Comparison of ENCODE assay signal across 18 mouse cellular contexts in the genomic region with DNA sequence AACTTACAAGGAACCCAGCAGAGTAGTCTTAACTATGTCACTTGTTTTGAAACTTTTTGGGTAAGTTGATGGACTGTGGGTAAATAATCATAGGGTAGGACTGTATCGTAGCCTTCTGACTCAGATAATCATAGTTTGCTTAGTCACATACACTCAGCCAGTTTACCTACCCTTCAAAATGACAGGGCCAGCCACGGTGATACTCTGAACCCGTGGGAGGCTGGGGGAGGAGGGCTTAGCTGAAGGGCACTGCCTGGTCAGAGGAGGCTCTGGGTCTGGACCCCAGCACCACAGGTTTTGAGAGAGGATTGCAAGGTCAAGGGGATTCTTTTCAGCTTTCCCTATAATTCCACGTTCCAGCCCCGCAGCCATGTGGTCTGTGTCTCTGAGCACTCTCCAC. TPM values are rescaled to one million over a fixed set of nuclear protein-coding genes. Genes with fewer than 3 reads are reported as not detected.
DNase-seq lines count a peak whose midpoint lies in the region; ATAC-seq and TF ChIP-seq lines count a peak whose summit lies in the region.
"Had no signal": no experiment of that assay in that cellular context is flagged by ENCODE, and none has a peak within 500 bp of the region (broad histone marks: within the 10 kb centered on the region; RNA-seq: fewer than 3 reads in every experiment).

No protein-coding gene starts in this region.

- WGBS in liver, embryonic 13.5 days (ENCODE audit: insufficient replicate concordance), result 56% methylated on average over 5 of the region's 5 CpGs
- 58% methylated on average over 5 of the region's 5 CpGs for WGBS in liver, embryonic 16.5 days (ENCODE audit: insufficient replicate concordance)
- 70% methylated on average over 5 of the region's 5 CpGs for WGBS in stomach, postnatal 0 days
- 91% methylated on average over 5 of the region's 5 CpGs for WGBS in embryonic facial prominence, embryonic 10.5 days

- TF ChIP-seq EP300 in stomach, postnatal 0 days (optimal IDR thresholded peaks at IDR 0.05), result no peak

- no peak for TF ChIP-seq CTCF in stomach, postnatal 0 days (IDR thresholded peaks at IDR 0.05; ENCODE audit: low read depth)

- peaks cover 7% of the 10 kb centered on the region; the same call in 1 of the 2 replicates for H3K4me1 ChIP-seq in liver, embryonic 13.5 days (replicated peaks)
- H3K4me1 ChIP-seq in liver, embryonic 16.5 days (ENCODE audit: control insufficient read depth, low read depth, low read length), result no peaks in the 10 kb centered on the region
- H3K4me1 ChIP-seq in stomach, postnatal 0 days (replicated peaks; ENCODE audit: control insufficient read depth, insufficient read depth), result no peaks in the 10 kb centered on the region
- H3K4me1 ChIP-seq in embryonic facial prominence, embryonic 10.5 days, result no peaks in the 10 kb centered on the region
- H3K4me1 ChIP-seq: embryonic facial prominence, embryonic 12.5 days had no signal

- H3K4me2 ChIP-seq in liver, embryonic 13.5 days, result no peak overlapping the region
- no peak overlapping the region for H3K4me2 ChIP-seq in liver, embryonic 16.5 days (ENCODE audit: low read depth, low read length)
- no peak overlapping the region for H3K4me2 ChIP-seq in stomach, postnatal 0 days (replicated peaks; ENCODE audit: low read depth)
- H3K4me2 ChIP-seq: embryonic facial prominence, embryonic 12.5 days; heart, embryonic 13.5 days had no signal

- DNase-seq in adrenal gland, postnatal 25 days, result peak; percentile 15
- DNase-seq in adrenal gland, postnatal 10 days, result no peak
- DNase-seq in liver, embryonic 13.5 days, result no peak
- peak; percentile 60 for DNase-seq in stomach, postnatal 0 days (ENCODE audit: low spot score)
- no peak for DNase-seq in embryonic facial prominence, embryonic 10.5 days (ENCODE audit: low spot score)
- DNase-seq in layer of hippocampus, postnatal 10 days (ENCODE audit: low spot score in 2 of 2), result no peak
- DNase-seq: cerebellum, adult 11 months; cerebellum, adult 8-10 months; cerebellum, postnatal 14 days; embryo, embryonic 11 days; gastrocnemius, postnatal 14 days; heart, adult 2 months; heart, postnatal 36 days had no signal

- no peaks in the 10 kb centered on the region for H3K27me3 ChIP-seq in liver, embryonic 13.5 days
- H3K27me3 ChIP-seq in liver, embryonic 16.5 days (ENCODE audit: control insufficient read depth, insufficient read depth, low read depth, low read length), result no peaks in the 10 kb centered on the region
- no peaks in the 10 kb centered on the region for H3K27me3 ChIP-seq in stomach, postnatal 0 days (ENCODE audit: control insufficient read depth, insufficient read depth, low read length)
- no peaks in the 10 kb centered on the region for H3K27me3 ChIP-seq in embryonic facial prominence, embryonic 10.5 days (replicated peaks; ENCODE audit: low read depth, poor library complexity, severe bottlenecking)
- H3K27me3 ChIP-seq: embryonic facial prominence, embryonic 12.5 days; heart, embryonic 13.5 days had no signal

- H3K36me3 ChIP-seq in liver, embryonic 13.5 days, result peaks cover 68% of the 10 kb centered on the region
- H3K36me3 ChIP-seq in liver, embryonic 16.5 days (ENCODE audit: control insufficient read depth, insufficient read depth), result peaks cover 4% of the 10 kb centered on the region; the same call in 1 of the 2 replicates
- H3K36me3 ChIP-seq in stomach, postnatal 0 days (ENCODE audit: control insufficient read depth, insufficient read depth, low read length), result peaks cover 19% of the 10 kb centered on the region
- H3K36me3 ChIP-seq in embryonic facial prominence, embryonic 10.5 days (replicated peaks), result peaks cover 94% of the 10 kb centered on the region

- H3K27ac ChIP-seq in liver, embryonic 13.5 days, result peak overlapping the region; percentile 43; the same call in 1 of the 2 replicates
- 0 out of 2 replicates have a peak overlapping the region, but pooled peaks have one; percentile 2 for H3K27ac ChIP-seq in liver, embryonic 16.5 days (ENCODE audit: low read length)
- no peak overlapping the region for H3K27ac ChIP-seq in stomach, postnatal 0 days (replicated peaks)
- H3K27ac ChIP-seq in embryonic facial prominence, embryonic 10.5 days (replicated peaks), result no peak overlapping the region
- H3K27ac ChIP-seq: embryonic facial prominence, embryonic 12.5 days; heart, adult 2 months; heart, embryonic 13.5 days had no signal

- no peaks in the 10 kb centered on the region for H3K9me3 ChIP-seq in liver, embryonic 13.5 days (replicated peaks)
- H3K9me3 ChIP-seq in liver, embryonic 16.5 days (replicated peaks; ENCODE audit: control insufficient read depth, low read length), result no peaks in the 10 kb centered on the region
- H3K9me3 ChIP-seq in stomach, postnatal 0 days (ENCODE audit: control insufficient read depth, low read length), result no peaks in the 10 kb centered on the region
- H3K9me3 ChIP-seq in embryonic facial prominence, embryonic 10.5 days, result no peaks in the 10 kb centered on the region
- H3K9me3 ChIP-seq: embryonic facial prominence, embryonic 12.5 days; heart, embryonic 13.5 days had no signal

- H3K9ac ChIP-seq in liver, embryonic 13.5 days, result no peak overlapping the region
- H3K9ac ChIP-seq in liver, embryonic 16.5 days (ENCODE audit: low read depth, low read length), result no peak overlapping the region
- no peak overlapping the region for H3K9ac ChIP-seq in stomach, postnatal 0 days (ENCODE audit: low read length)
- H3K9ac ChIP-seq: embryonic facial prominence, embryonic 12.5 days; heart, embryonic 13.5 days had no signal

- ATAC-seq in liver, embryonic 13.5 days (ENCODE audit: low read depth), result peak; percentile 66
- peak; percentile 81 for ATAC-seq in liver, embryonic 16.5 days (ENCODE audit: low read depth)
- ATAC-seq in stomach, postnatal 0 days (ENCODE audit: low FRiP score, low TSS enrichment), result peak; percentile 81
- ATAC-seq: forebrain, embryonic 16.5 days; hindbrain, embryonic 16.5 days had no signal

- no peak overlapping the region for H3K4me3 ChIP-seq in liver, embryonic 13.5 days (replicated peaks)
- no peak overlapping the region for H3K4me3 ChIP-seq in liver, embryonic 16.5 days (ENCODE audit: low read depth, low read length)
- no peak overlapping the region for H3K4me3 ChIP-seq in stomach, postnatal 0 days (ENCODE audit: low read depth, low read length)
- H3K4me3 ChIP-seq in embryonic facial prominence, embryonic 10.5 days, result no peak overlapping the region
- H3K4me3 ChIP-seq: embryonic facial prominence, embryonic 12.5 days; heart, adult 2 months; heart, embryonic 13.5 days had no signal

RNA-seq across cellular contexts. Expression of a gene that starts 10.3 kb away (rescaled TPM):
- total RNA-seq in adrenal gland, postnatal 25 days (2021), result 74.4 and 98.1 TPM in 2 replicates
- total RNA-seq in adrenal gland, postnatal 10 days (2021), result 10 to 100 TPM; 15.9 to 33.2 TPM
- polyA plus RNA-seq in liver, embryonic 13.5 days (2015; fragmentation: Nextera tagmentation; extraction: Ambion mirVana), result 15.6 and 15.8 TPM in 2 replicates
- polyA plus RNA-seq in liver, embryonic 16.5 days (2015; fragmentation: Nextera tagmentation; extraction: Ambion mirVana), result 22.5 and 24.8 TPM in 2 replicates
- polyA plus RNA-seq in stomach, postnatal 0 days (2015; fragmentation: Nextera tagmentation; extraction: Ambion mirVana), result 108 and 117 TPM in 2 replicates
- 23.5 and 24.5 TPM in 2 replicates for polyA plus RNA-seq in embryonic facial prominence, embryonic 10.5 days (2016; fragmentation: Nextera tagmentation; extraction: Ambion mirVana)
- 10 to 100 TPM; 15.8 to 18.0 TPM for total RNA-seq in layer of hippocampus, postnatal 10 days (2021)

RNA-seq across cellular contexts. Expression of a gene that starts 28.3 kb away (rescaled TPM):
- total RNA-seq in adrenal gland, postnatal 25 days (2021), result 58.2 and 62.4 TPM in 2 replicates
- total RNA-seq in adrenal gland, postnatal 10 days (2021), result 10 to 100 TPM; 37.0 to 41.3 TPM
- 9.7 and 9.9 TPM in 2 replicates for polyA plus RNA-seq in liver, embryonic 13.5 days (2015; fragmentation: Nextera tagmentation; extraction: Ambion mirVana)
- 2.9 and 4.0 TPM in 2 replicates for polyA plus RNA-seq in liver, embryonic 16.5 days (2015; fragmentation: Nextera tagmentation; extraction: Ambion mirVana)
- 20.8 and 21.6 TPM in 2 replicates for polyA plus RNA-seq in stomach, postnatal 0 days (2015; fragmentation: Nextera tagmentation; extraction: Ambion mirVana)
- 28.0 and 30.2 TPM in 2 replicates for polyA plus RNA-seq in embryonic facial prominence, embryonic 10.5 days (2016; fragmentation: Nextera tagmentation; extraction: Ambion mirVana)
- 10 to 100 TPM; 47.4 to 48.7 TPM for total RNA-seq in layer of hippocampus, postnatal 10 days (2021)

RNA-seq across cellular contexts. Expression of a gene that starts 28.6 kb away (rescaled TPM):
- 40.4 and 45.0 TPM in 2 replicates for total RNA-seq in adrenal gland, postnatal 25 days (2021)
- total RNA-seq in adrenal gland, postnatal 10 days (2021), result 10 to 100 TPM; 42.0 to 46.4 TPM
- 1.6 TPM in 2 replicates for polyA plus RNA-seq in liver, embryonic 13.5 days (2015; fragmentation: Nextera tagmentation; extraction: Ambion mirVana)
- 2.0 TPM in 2 replicates for polyA plus RNA-seq in liver, embryonic 16.5 days (2015; fragmentation: Nextera tagmentation; extraction: Ambion mirVana)
- polyA plus RNA-seq in stomach, postnatal 0 days (2015; fragmentation: Nextera tagmentation; extraction: Ambion mirVana), result 15.3 and 23.6 TPM in 2 replicates
- polyA plus RNA-seq in embryonic facial prominence, embryonic 10.5 days (2016; fragmentation: Nextera tagmentation; extraction: Ambion mirVana), result 3.9 and 4.0 TPM in 2 replicates
- 10 to 100 TPM in 1 of 2 experiments, 1 to 10 TPM in 1; 9.9 to 12.9 TPM for total RNA-seq in layer of hippocampus, postnatal 10 days (2021)

RNA-seq across cellular contexts. Expression of a gene that starts 32.4 kb away (rescaled TPM):
- total RNA-seq in adrenal gland, postnatal 25 days (2021), result 6.6 and 10.1 TPM in 2 replicates
- total RNA-seq in adrenal gland, postnatal 10 days (2021), result 1 to 10 TPM; 6.5 to 9.7 TPM
- 2.6 and 2.8 TPM in 2 replicates for polyA plus RNA-seq in liver, embryonic 13.5 days (2015; fragmentation: Nextera tagmentation; extraction: Ambion mirVana)
- polyA plus RNA-seq in liver, embryonic 16.5 days (2015; fragmentation: Nextera tagmentation; extraction: Ambion mirVana), result 1.1 TPM in 2 replicates
- polyA plus RNA-seq in stomach, postnatal 0 days (2015; fragmentation: Nextera tagmentation; extraction: Ambion mirVana), result 7.3 and 8.2 TPM in 2 replicates
- 47.9 and 48.1 TPM in 2 replicates for polyA plus RNA-seq in embryonic facial prominence, embryonic 10.5 days (2016; fragmentation: Nextera tagmentation; extraction: Ambion mirVana)
- total RNA-seq in layer of hippocampus, postnatal 10 days (2021), result 10 to 100 TPM; 63.7 to 68.2 TPM

RNA-seq across cellular contexts. Expression of a gene that starts 45.2 kb away (rescaled TPM):
- 51.8 and 73.5 TPM in 2 replicates for total RNA-seq in adrenal gland, postnatal 25 days (2021)
- total RNA-seq in adrenal gland, postnatal 10 days (2021), result 10 to 100 TPM; 36.9 to 52.9 TPM
- polyA plus RNA-seq in liver, embryonic 13.5 days (2015; fragmentation: Nextera tagmentation; extraction: Ambion mirVana), result 8.2 and 8.4 TPM in 2 replicates
- polyA plus RNA-seq in liver, embryonic 16.5 days (2015; fragmentation: Nextera tagmentation; extraction: Ambion mirVana), result 8.5 and 9.9 TPM in 2 replicates
- polyA plus RNA-seq in stomach, postnatal 0 days (2015; fragmentation: Nextera tagmentation; extraction: Ambion mirVana), result 14.1 and 15.3 TPM in 2 replicates
- 32.0 and 33.0 TPM in 2 replicates for polyA plus RNA-seq in embryonic facial prominence, embryonic 10.5 days (2016; fragmentation: Nextera tagmentation; extraction: Ambion mirVana)
- 100 to 1,000 TPM in 1 of 2 experiments, 10 to 100 TPM in 1; 86.9 to 124 TPM for total RNA-seq in layer of hippocampus, postnatal 10 days (2021)

Comparison
In these comparisons a context has a peak if more than half of its experiments do, and no peak if none do; other contexts are left out.
1. DNase-seq: peak in adrenal gland, postnatal 25 days (single experiment) and stomach, postnatal 0 days (single experiment); none in adrenal gland, postnatal 10 days (single experiment), liver, embryonic 13.5 days (single experiment), embryonic facial prominence, embryonic 10.5 days (single experiment) and layer of hippocampus, postnatal 10 days (0 of 2).
2. H3K27ac ChIP-seq: peak in liver, embryonic 13.5 days (single experiment) and liver, embryonic 16.5 days (single experiment); none in stomach, postnatal 0 days (single experiment) and embryonic facial prominence, embryonic 10.5 days (single experiment).
3. Peak in every context shown above with its lines, with median percentiles within 50 percentile points of each other: ATAC-seq.